Mouse (Mus musculus) urinary bladder, postnatal 4 days (tissue): ENCODE results near the gene Ccdc157.

Source experiments
- DNase-seq, 2 experiments: peaks; one replicate each; pipeline ENCODE4 v3.0.0; 2021 to 2022; ENCODE audit warnings: low spot score in 2 of 2

Ccdc157 gene

GRCm38 (mm10) chr11:4183511-4183910 is 23.4 kb upstream of the Ccdc157 start:
- DNase-seq: no peak

- DNase-seq: no peak
These were observed 22.0 kb upstream of the Ccdc157 start for GRCm38 (mm10) chr11:4182061-4182460.

- DNase-seq: no peak
These were observed 17.6 kb upstream of the Ccdc157 start for GRCm38 (mm10) chr11:4177716-4178115.

- DNase-seq: no peak
These were observed 14.5 kb upstream of the Ccdc157 start for GRCm38 (mm10) chr11:4174586-4174985.

GRCm38 (mm10) chr11:4166467-4167090 is 6.5 kb upstream of the Ccdc157 start:
- no peak for DNase-seq

- no peak for DNase-seq
These were observed 4.6 kb upstream of the Ccdc157 start for GRCm38 (mm10) chr11:4164701-4165100.

- no peak for DNase-seq
These were observed 826 bp upstream of the Ccdc157 start for GRCm38 (mm10) chr11:4160758-4161480.

GRCm38 (mm10) chr11:4158676-4159075 is 1.4 kb downstream of the Ccdc157 start:
- no peak for DNase-seq

DNA sequence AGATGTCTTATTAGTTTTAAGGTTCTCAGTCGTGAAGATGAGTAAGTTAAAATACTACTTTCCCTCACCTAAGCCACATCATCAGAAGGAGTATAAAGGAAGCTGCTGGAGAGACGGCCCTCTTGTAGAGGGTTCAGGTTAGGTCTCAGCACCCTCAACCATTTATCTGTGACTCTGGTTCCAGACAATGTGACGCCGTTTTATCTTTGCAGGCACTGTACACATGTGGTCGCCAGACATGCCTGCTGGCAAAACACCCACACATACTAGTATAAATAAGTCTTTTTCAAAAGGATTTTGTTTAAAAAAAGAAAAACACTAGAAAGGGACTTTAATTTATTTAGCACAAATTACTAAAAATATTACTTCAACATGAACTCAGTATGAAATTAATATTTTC is 4.5 kb downstream of the Ccdc157 start:
- DNase-seq: no peak

- no peak for DNase-seq
These were observed 6.4 kb downstream of the Ccdc157 start for GRCm38 (mm10) chr11:4153694-4154093.

DNA sequence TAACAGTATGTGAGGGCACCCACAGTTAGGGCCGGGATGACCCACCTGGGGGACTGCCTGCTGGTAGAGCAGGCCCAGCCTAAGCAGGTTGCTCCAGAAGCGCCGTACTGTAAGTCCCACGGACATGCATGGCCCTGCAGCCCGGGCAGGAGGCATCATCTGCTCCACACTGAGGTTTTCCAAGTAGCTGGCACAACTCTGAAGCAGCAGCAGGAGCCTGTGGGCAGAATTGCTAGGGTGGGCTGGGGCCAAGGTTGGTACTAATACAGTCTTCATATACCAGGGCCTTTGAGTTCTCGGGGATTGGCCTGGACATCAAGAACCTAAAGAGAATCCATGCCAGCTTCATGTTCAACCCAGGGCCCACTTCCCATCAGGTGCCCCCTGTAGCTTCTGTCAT is 10.2 kb downstream of the Ccdc157 start:
- DNase-seq: no peak

GRCm38 (mm10) chr11:4148536-4149156 is 11.4 kb downstream of the Ccdc157 start:
- DNase-seq: no peak

DNA sequence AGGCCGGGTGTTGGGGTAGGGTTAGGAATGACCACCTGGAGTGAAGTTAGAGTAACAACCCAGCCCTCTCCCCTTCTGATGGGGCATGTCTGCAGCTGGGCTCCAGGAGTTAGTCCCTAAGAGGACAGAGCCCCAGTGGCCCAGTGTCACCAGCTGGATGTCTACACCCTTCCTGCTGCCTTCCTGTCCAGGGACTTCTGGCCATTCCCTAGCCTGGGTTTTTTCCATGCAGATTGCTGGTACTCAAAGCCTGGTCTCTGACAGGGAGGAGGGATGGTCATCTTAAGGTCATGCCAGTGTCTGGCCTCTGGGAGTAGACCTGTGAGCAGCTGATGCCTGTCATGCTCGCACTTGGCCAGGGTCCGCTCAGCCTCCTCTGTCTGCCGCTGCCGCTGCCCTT is 12.0 kb downstream of the Ccdc157 start:
- no peak for DNase-seq

- DNase-seq: no peak
These were observed 13.0 kb downstream of the Ccdc157 start for GRCm38 (mm10) chr11:4147098-4147497.

GRCm38 (mm10) chr11:4146381-4146780 is 13.7 kb downstream of the Ccdc157 start:
- no peak for DNase-seq

GRCm38 (mm10) chr11:4143281-4144062 is 16.6 kb downstream of the Ccdc157 start:
- no peak for DNase-seq

GRCm38 (mm10) chr11:4142352-4142751 is 17.7 kb downstream of the Ccdc157 start:
- no peak for DNase-seq

- DNase-seq: no peak
These were observed 18.6 kb downstream of the Ccdc157 start for GRCm38 (mm10) chr11:4141505-4141904.

DNA sequence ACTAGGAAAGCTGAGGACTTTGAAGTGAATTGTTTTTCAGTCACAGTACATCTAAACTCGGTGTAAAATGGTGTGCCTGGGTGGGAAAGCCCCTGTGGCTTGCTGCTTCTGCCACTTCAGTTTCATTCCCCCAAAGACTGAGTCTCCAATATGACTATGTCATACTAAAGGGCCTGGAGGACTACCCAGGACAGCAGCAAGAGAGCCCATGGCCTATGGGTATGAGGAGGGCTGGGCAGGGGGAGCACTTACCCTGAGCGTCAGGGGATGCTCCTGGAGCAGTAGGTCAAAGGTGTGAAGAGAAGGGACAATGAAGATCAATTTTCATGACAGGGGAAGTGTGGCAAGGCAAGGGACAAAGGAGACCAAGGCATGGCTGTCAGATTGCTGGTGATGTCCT is 21.1 kb downstream of the Ccdc157 start:
- DNase-seq: no peak

GRCm38 (mm10) chr11:4134986-4135935 is 24.8 kb downstream of the Ccdc157 start, which contains the start of gene Rnf215:
Gene Rnf215 (plus strand): TSS chr11:4135202.
- peak; percentile 79 to 90 for DNase-seq

DNA sequence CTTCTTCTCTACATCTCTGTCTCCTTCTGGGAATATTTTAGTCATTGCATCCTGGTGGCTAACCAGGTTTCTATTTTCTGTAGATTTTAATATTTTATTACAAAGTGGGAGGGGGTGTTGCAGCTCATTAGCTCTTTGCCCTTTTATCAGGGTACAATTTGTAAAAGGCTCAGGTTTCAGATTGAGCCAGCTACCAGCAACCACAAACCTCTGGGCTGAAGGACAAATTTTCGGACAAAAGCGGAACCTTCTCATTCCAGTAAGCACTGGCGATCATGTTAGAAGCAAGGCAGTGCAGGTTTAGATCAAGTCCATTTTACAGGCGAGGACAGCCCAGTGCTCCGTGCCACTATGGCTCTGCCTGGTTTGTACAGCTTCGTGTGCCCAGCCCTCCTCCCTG is 25.7 kb downstream of the Ccdc157 start:
- DNase-seq: no peak
